Mouse (Mus musculus) inflammation-experienced regulatory T-cells, adult 6 months (primary cell): ENCODE results near the gene Ildr1. TPM values are rescaled to one million over a fixed set of nuclear protein-coding genes. Genes with fewer than 3 reads are reported as not detected.
A peak's percentile ranks its signal among the peaks of the same experiment; 100 is the strongest.

Experiments used
- ATAC-seq: one replicate; pipeline ENCODE4 v1.8.0; 2017
- polyA plus RNA-seq, 3 experiments: library from polyadenylated mRNA; unstranded; fragments of 100-300 nt; shearing (Covaris generic); gene quantifications; one replicate each; pipeline ENCODE4 v1.2.1; 2017

Gene Ildr1
- 10 to 100 TPM in 1 of 3 experiments, 1 to 10 TPM in 2; 6.9 to 18.3 (median 8.2) TPM for polyA plus RNA-seq

GRCm38 (mm10) chr16:36693818-36694413 is at the start of gene Ildr1:
Gene Ildr1, plus strand, starts transcription at chr16:36693978.
- peak; percentile 99 for ATAC-seq

GRCm38 (mm10) chr16:36645124-36645523 is 48.7 kb upstream of the Ildr1 start:
- no peak for ATAC-seq

GRCm38 (mm10) chr16:36649304-36649703 is 44.5 kb upstream of the Ildr1 start:
- no peak for ATAC-seq

- no peak for ATAC-seq
Observed at GRCm38 (mm10) chr16:36650511-36650910, 43.3 kb upstream of the Ildr1 start.

- no peak for ATAC-seq
Observed at GRCm38 (mm10) chr16:36651174-36651766, 42.5 kb upstream of the Ildr1 start.

GRCm38 (mm10) chr16:36655199-36655598 is 38.6 kb upstream of the Ildr1 start:
- peak; percentile 73 for ATAC-seq

- peak; percentile 45 for ATAC-seq
Observed at GRCm38 (mm10) chr16:36655910-36656309, 37.9 kb upstream of the Ildr1 start.

- ATAC-seq, result no peak
Observed at GRCm38 (mm10) chr16:36661330-36661729, 32.4 kb upstream of the Ildr1 start.

- no peak for ATAC-seq
Observed at GRCm38 (mm10) chr16:36663484-36663883, 30.3 kb upstream of the Ildr1 start.

- ATAC-seq, result peak; percentile 28
Observed at GRCm38 (mm10) chr16:36665782-36666181, 28.0 kb upstream of the Ildr1 start, which contains the start of gene Cd86. Gene Cd86, minus strand, starts transcription at chr16:36666081.

GRCm38 (mm10) chr16:36666448-36667017 is 27.2 kb upstream of the Ildr1 start:
- peak; percentile 77 for ATAC-seq

- ATAC-seq, result no peak
Observed at GRCm38 (mm10) chr16:36670590-36670989, 23.2 kb upstream of the Ildr1 start.

- ATAC-seq, result no peak
Observed at GRCm38 (mm10) chr16:36673196-36673595, 20.6 kb upstream of the Ildr1 start.

- peak; percentile 90 for ATAC-seq
Observed at GRCm38 (mm10) chr16:36674457-36675204, 19.1 kb upstream of the Ildr1 start.

- peak; percentile 42 for ATAC-seq
Observed at GRCm38 (mm10) chr16:36675304-36675703, 18.5 kb upstream of the Ildr1 start.

GRCm38 (mm10) chr16:36675902-36676301 is 17.9 kb upstream of the Ildr1 start:
- ATAC-seq, result no peak

GRCm38 (mm10) chr16:36681829-36682228 is 11.9 kb upstream of the Ildr1 start:
- ATAC-seq, result peak; percentile 41

- ATAC-seq, result peak; percentile 89
Observed at GRCm38 (mm10) chr16:36684325-36684918, 9.4 kb upstream of the Ildr1 start.

- ATAC-seq, result no peak
Observed at GRCm38 (mm10) chr16:36688076-36688475, 5.7 kb upstream of the Ildr1 start.

GRCm38 (mm10) chr16:36691484-36691883 is 2.3 kb upstream of the Ildr1 start:
- ATAC-seq, result no peak

GRCm38 (mm10) chr16:36694798-36695290 is 1.1 kb downstream of the Ildr1 start:
- ATAC-seq, result no peak

- ATAC-seq, result no peak
Observed at GRCm38 (mm10) chr16:36697331-36697730, 3.6 kb downstream of the Ildr1 start.

- no peak for ATAC-seq
Observed at GRCm38 (mm10) chr16:36700484-36700883, 6.7 kb downstream of the Ildr1 start.
